Mouse (Mus musculus) hematopoietic stem cell, adult 5-6 weeks (primary cell): ENCODE measurements at regions not wholly inside any gene's neighbourhood (a gene's known extent, or its start where the extent isn't known, plus 50 kb on each side); places are given as distances from the start of the nearest gene placed in this dataset.

Experiments used
- ATAC-seq, 2 experiments: fragments of 125-278 bp in 1 of 2; replicated peaks in 1 of 2; 2 replicates each; pipeline ENCODE4 v1.8.0; 2016 to 2017; ENCODE audit warnings: inconsistent platforms in 2 of 2, mild to moderate bottlenecking in 2 of 2, moderate number of reproducible peaks in 2 of 2, low read depth in 1 of 2, moderate TSS enrichment in 1 of 2; ENCODE audit not compliant: low FRiP score in 2 of 2, poor library complexity in 2 of 2, severe bottlenecking in 2 of 2, insufficient read depth in 1 of 2, low TSS enrichment in 1 of 2

GRCm38 (mm10) chr11:26285682-26286081, 75.1 kb upstream of the 5730522E02Rik start:
- no peak for ATAC-seq

GRCm38 (mm10) chr11:26299268-26299667, 86.7 kb upstream of the Fancl start:
- ATAC-seq = no peak

DNA sequence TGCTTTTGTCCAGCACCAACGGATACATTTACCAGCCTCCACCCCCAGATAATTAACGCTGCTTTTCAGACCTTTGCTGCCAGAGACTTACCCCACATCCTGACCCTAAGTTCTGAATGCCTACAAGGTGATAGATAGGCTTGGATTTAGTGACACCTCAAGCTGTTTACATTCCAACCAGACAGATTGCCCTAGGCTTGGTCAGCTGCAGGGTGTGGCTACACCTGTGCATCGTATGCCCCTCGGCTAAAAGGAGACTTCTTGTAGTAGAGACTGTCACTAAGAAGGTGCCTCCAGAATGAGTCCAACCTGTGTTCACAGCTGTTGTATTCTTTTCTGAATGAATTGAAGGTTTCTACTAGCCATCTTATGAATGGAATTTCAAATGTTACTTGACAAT, 78.4 kb upstream of the Fancl start:
- ATAC-seq = no peak

GRCm38 (mm10) chr11:26331238-26331637, 54.7 kb upstream of the Fancl start:
- ATAC-seq = peak; percentile 46 to 51; a peak in 2 of 4 replicates
